Mouse (Mus musculus) urinary bladder, adult 18-20 months (tissue): ENCODE data around the gene Zfp146.
A peak's percentile ranks its signal among the peaks of the same experiment; 100 is the strongest.
"Not testable (repeated sequence)": the region's sequence is repeated elsewhere in the genome, so short reads cannot be mapped to it uniquely, and the experiment has no call there.

Source experiments
- DNase-seq, 2 experiments: peaks; one replicate each; pipeline ENCODE4 v3.0.0; 2022; ENCODE audit warnings: low spot score in 2 of 2, mixed read lengths in 2 of 2

Gene Zfp146

GRCm38 (mm10) chr7:30192088-30192487, 22.5 kb upstream of the Zfp146 start:
- no peak for DNase-seq

GRCm38 (mm10) chr7:30189116-30189491, 19.6 kb upstream of the Zfp146 start:
- no peak for DNase-seq

- DNase-seq: no peak
Measured at GRCm38 (mm10) chr7:30188344-30189115, 19.0 kb upstream of the Zfp146 start.

GRCm38 (mm10) chr7:30184641-30185348, 15.2 kb upstream of the Zfp146 start:
- no peak for DNase-seq

- DNase-seq: peak; percentile 71 to 82
Measured at GRCm38 (mm10) chr7:30183879-30184289, 14.3 kb upstream of the Zfp146 start, which contains the start of gene Cox7a1. Gene Cox7a1 (plus strand): TSS chr7:30184144.

- DNase-seq: not testable (repeated sequence)
Measured at GRCm38 (mm10) chr7:30183189-30183588, 13.6 kb upstream of the Zfp146 start.

- DNase-seq: not testable (repeated sequence)
Measured at GRCm38 (mm10) chr7:30181929-30182328, 12.4 kb upstream of the Zfp146 start.

GRCm38 (mm10) chr7:30181308-30181707, 11.8 kb upstream of the Zfp146 start:
- DNase-seq: peak in 1 of 2 experiments; percentile 50

- no peak for DNase-seq
Measured at GRCm38 (mm10) chr7:30178256-30178655, 8.7 kb upstream of the Zfp146 start.

- no peak for DNase-seq
Measured at GRCm38 (mm10) chr7:30176474-30176873, 6.9 kb upstream of the Zfp146 start.

GRCm38 (mm10) chr7:30170283-30170951, 867 bp upstream of the Zfp146 start:
- DNase-seq: no peak

GRCm38 (mm10) chr7:30168914-30169582, 502 bp downstream of the Zfp146 start:
- no peak for DNase-seq

GRCm38 (mm10) chr7:30164745-30165144, 4.8 kb downstream of the Zfp146 start:
- DNase-seq: no peak

GRCm38 (mm10) chr7:30163113-30163512, 6.4 kb downstream of the Zfp146 start:
- DNase-seq: no peak

GRCm38 (mm10) chr7:30155507-30155906, 14.0 kb downstream of the Zfp146 start:
- DNase-seq: no peak

- no peak for DNase-seq
Measured at GRCm38 (mm10) chr7:30154040-30154439, 15.5 kb downstream of the Zfp146 start.

GRCm38 (mm10) chr7:30147011-30147410, 22.5 kb downstream of the Zfp146 start:
- DNase-seq: no peak

- peak in 1 of 2 experiments; percentile 20 for DNase-seq
Measured at GRCm38 (mm10) chr7:30143555-30144209, 25.9 kb downstream of the Zfp146 start.

- no peak for DNase-seq
Measured at GRCm38 (mm10) chr7:30143170-30143554, 26.4 kb downstream of the Zfp146 start.

GRCm38 (mm10) chr7:30136826-30137225, 32.7 kb downstream of the Zfp146 start:
- DNase-seq: no peak

GRCm38 (mm10) chr7:30132396-30132795, 37.2 kb downstream of the Zfp146 start:
- no peak for DNase-seq
